Mouse (Mus musculus): ENCODE data around the gene Sftpa1. TPM values are rescaled to one million over a fixed set of nuclear protein-coding genes. Genes with fewer than 3 reads are reported as not detected.

Gene Sftpa1
- polyA plus RNA-seq, 1 experiment from 2014 or later, result not detected

DNA sequence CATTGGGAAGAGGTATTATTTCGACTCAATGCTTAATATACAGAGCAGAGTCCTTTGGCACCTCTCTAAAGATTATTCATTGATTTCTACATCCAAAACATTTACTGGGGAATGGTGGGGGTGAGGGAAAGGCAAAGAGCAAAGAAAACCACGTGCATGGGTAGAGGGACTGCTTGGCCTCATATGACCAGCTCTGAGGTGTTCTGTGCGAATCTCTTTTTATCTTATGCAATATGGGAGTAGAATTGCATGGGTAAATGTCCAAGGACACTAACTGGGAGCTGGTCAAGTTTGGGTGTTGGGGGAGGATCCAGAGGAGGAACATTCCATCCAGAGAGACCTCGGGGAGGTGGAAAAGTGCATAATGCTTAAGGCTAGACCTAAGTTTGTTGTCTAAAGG lies 18.6 kb upstream of the Sftpa1 start:
- 86% methylated on average over 4 of the region's 4 CpGs for WGBS

DNA sequence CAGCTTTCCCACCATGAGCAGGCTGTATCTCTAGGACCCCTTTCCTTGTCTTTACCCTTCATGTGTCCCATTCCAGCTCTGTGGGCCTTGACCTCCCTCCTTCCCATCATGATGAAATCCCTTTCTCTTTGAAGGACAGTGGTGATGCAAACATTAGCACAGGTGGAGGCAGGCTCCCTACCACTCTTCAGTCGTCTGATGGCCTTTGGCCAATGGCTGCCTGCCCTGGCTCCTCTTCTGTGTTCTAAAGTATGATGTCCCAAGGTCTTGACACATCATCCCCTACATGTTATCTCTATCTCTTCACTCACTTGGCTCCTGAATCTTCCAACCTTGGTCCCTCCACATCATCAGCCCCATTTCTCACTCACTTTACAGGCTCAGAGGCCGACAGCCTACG lies 15.3 kb upstream of the Sftpa1 start:
- H3K4me1 ChIP-seq, result no peaks in the 10 kb centered on the region
- H3K27ac ChIP-seq, result no peak overlapping the region
- H3K9me3 ChIP-seq (replicated peaks), result no peaks in the 10 kb centered on the region
- no peak for ATAC-seq (replicated peaks; ENCODE audit: low FRiP score)
- WGBS, result 82% methylated on average over 3 of the region's 3 CpGs
- H3K4me2 ChIP-seq, result no peak overlapping the region
- no peak overlapping the region for H3K4me3 ChIP-seq (replicated peaks)
- no peaks in the 10 kb centered on the region for H3K36me3 ChIP-seq
- H3K9ac ChIP-seq, result no peak overlapping the region
- no peaks in the 10 kb centered on the region for H3K27me3 ChIP-seq

More for the DNA sequence above, 18.6 kb upstream of the Sftpa1 start:
- no peak overlapping the region for H3K27ac ChIP-seq
- H3K36me3 ChIP-seq, result no peaks in the 10 kb centered on the region
- no peaks in the 10 kb centered on the region for H3K9me3 ChIP-seq (replicated peaks)
- H3K4me2 ChIP-seq, result no peak overlapping the region
- no peaks in the 10 kb centered on the region for H3K27me3 ChIP-seq
- ATAC-seq (replicated peaks; ENCODE audit: low FRiP score), result no peak
- no peaks in the 10 kb centered on the region for H3K4me1 ChIP-seq
- no peak overlapping the region for H3K9ac ChIP-seq
- no peak overlapping the region for H3K4me3 ChIP-seq (replicated peaks)

DNA sequence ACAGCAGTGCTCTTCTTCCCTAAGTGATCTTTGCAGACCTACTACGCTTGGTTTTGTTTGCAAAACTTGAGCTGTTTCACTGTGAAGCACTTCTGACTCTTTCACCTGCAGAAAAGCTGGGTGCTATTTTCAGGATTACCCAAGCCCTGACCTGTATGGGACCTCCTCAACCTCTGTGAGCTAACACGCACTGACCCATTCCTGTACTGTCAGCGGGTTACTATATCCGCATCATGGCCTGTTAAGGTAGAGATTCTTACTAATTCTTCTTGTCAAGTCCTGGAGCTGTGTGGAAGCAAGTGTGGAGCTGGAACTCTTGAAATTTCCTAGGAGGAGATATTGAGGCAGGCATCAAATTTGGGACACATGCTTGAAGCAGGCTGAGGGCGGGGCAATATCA lies 6.9 kb upstream of the Sftpa1 start:
- WGBS, result 88% methylated on average over 5 of the region's 5 CpGs
- Histone ChIP-seq H3K4me2 (no peak overlapping the region), H3K9me3 (replicated peaks) (no peaks in the 10 kb centered on the region), H3K4me3 (replicated peaks) (no peak overlapping the region), H3K9ac (no peak overlapping the region), H3K27ac (no peak overlapping the region), H3K4me1 (no peaks in the 10 kb centered on the region), H3K36me3 (no peaks in the 10 kb centered on the region), H3K27me3 (no peaks in the 10 kb centered on the region)
- ATAC-seq (replicated peaks; ENCODE audit: low FRiP score), result no peak

- no peaks in the 10 kb centered on the region for H3K36me3 ChIP-seq
- no peak for ATAC-seq (replicated peaks; ENCODE audit: low FRiP score)
- WGBS, result 14% methylated on average over 4 of the region's 4 CpGs
- H3K9me3 ChIP-seq (replicated peaks), result no peaks in the 10 kb centered on the region
- H3K4me1 ChIP-seq, result no peaks in the 10 kb centered on the region
- no peak overlapping the region for H3K9ac ChIP-seq
- H3K27ac ChIP-seq, result no peak overlapping the region
- H3K4me2 ChIP-seq, result no peak overlapping the region
- no peaks in the 10 kb centered on the region for H3K27me3 ChIP-seq
- H3K4me3 ChIP-seq (replicated peaks), result no peak overlapping the region
Observed at GRCm38 (mm10) chr14:41127997-41128396, 3.6 kb upstream of the Sftpa1 start.

DNA sequence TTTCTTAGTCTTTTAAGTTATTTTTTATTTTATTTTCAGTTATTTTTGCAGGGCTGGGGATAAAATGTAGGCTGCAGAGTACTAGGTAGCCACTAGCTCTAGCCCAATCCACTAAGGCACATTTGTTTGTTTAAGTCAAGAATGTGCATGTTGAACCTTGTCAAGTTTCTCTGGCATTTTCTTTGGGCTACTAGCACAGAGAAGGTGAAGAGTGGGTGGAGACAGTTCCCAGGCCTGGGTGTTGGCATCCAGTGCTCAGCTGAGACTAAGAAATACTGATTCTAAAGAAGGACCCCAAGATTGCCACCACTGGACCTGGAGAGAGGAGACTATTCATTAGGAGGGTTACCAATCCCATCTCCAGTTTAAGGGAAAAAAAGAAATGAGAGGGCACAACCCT lies 5.4 kb downstream of the Sftpa1 start:
- H3K27ac ChIP-seq, result no peak overlapping the region
- no peak for ATAC-seq (replicated peaks; ENCODE audit: low FRiP score)
- no peaks in the 10 kb centered on the region for H3K36me3 ChIP-seq

GRCm38 (mm10) chr14:41140686-41141085 lies 9.1 kb downstream of the Sftpa1 start:
- Histone ChIP-seq H3K9me3 (replicated peaks) (no peaks in the 10 kb centered on the region), H3K36me3 (no peaks in the 10 kb centered on the region), H3K4me2 (no peak overlapping the region), H3K9ac (no peak overlapping the region), H3K27ac (no peak overlapping the region), H3K4me1 (no peaks in the 10 kb centered on the region), H3K4me3 (replicated peaks) (no peak overlapping the region), H3K27me3 (no peaks in the 10 kb centered on the region)
- WGBS, result 78% methylated on average over 1 of the region's 1 CpGs
- no peak for ATAC-seq (replicated peaks; ENCODE audit: low FRiP score)

More for the DNA sequence above, 5.4 kb downstream of the Sftpa1 start:
- no peak overlapping the region for H3K4me3 ChIP-seq (replicated peaks)
- H3K9ac ChIP-seq, result no peak overlapping the region
- H3K9me3 ChIP-seq (replicated peaks), result no peaks in the 10 kb centered on the region
- no peaks in the 10 kb centered on the region for H3K4me1 ChIP-seq
- no peak overlapping the region for H3K4me2 ChIP-seq
- H3K27me3 ChIP-seq, result no peaks in the 10 kb centered on the region

- no peak overlapping the region for H3K9ac ChIP-seq
- H3K9me3 ChIP-seq (replicated peaks), result no peaks in the 10 kb centered on the region
- no peak for ATAC-seq (replicated peaks; ENCODE audit: low FRiP score)
- no peaks in the 10 kb centered on the region for H3K36me3 ChIP-seq
- 53% methylated on average over 6 of the region's 6 CpGs for WGBS
- no peak overlapping the region for H3K27ac ChIP-seq
- H3K27me3 ChIP-seq, result no peaks in the 10 kb centered on the region
- H3K4me1 ChIP-seq, result no peaks in the 10 kb centered on the region
- no peak overlapping the region for H3K4me3 ChIP-seq (replicated peaks)
- no peak overlapping the region for H3K4me2 ChIP-seq
Observed at GRCm38 (mm10) chr14:41146035-41146434, 14.5 kb downstream of the Sftpa1 start.

DNA sequence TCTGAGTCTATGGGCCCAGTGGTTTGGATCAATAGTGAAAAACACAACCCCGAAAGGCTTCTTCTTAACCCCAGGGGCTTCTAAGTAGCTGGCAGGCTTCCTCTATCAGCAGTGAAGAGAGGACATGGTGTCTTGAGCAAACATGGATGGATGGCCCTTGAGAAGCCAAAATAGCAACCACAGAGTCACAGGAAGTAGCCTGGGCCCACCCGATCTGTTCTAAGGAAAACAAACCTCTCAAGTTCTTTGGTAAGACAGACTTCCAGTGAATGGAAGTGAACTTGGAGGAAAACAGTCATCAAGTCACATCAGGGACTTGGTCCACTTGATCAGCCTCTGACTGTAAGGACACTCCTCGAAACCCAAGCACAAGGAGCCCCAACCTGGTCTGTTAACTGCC lies 15.3 kb downstream of the Sftpa1 start:
- Histone ChIP-seq H3K27me3 (no peaks in the 10 kb centered on the region), H3K9me3 (replicated peaks) (no peaks in the 10 kb centered on the region), H3K4me2 (no peak overlapping the region), H3K4me1 (no peaks in the 10 kb centered on the region), H3K9ac (no peak overlapping the region), H3K4me3 (replicated peaks) (no peak overlapping the region), H3K27ac (no peak overlapping the region), H3K36me3 (no peaks in the 10 kb centered on the region)
- ATAC-seq (replicated peaks; ENCODE audit: low FRiP score), result no peak
- WGBS, result 77% methylated on average over 3 of the region's 3 CpGs

- 83% methylated on average over 2 of the region's 2 CpGs for whole genome bisulfite sequencing
Observed at GRCm38 (mm10) chr14:41147356-41147755, 15.8 kb downstream of the Sftpa1 start.

GRCm38 (mm10) chr14:41151220-41151898 lies 19.8 kb downstream of the Sftpa1 start, which contains the start of gene Mbl1:
Mbl1 (plus strand) TSS chr14:41151458.
- ATAC-seq (replicated peaks; ENCODE audit: low FRiP score), result no peak

More at GRCm38 (mm10) chr14:41147356-41147755, 15.8 kb downstream of the Sftpa1 start:
- Histone ChIP-seq H3K4me2 (no peak overlapping the region), H3K27me3 (no peaks in the 10 kb centered on the region), H3K9ac (no peak overlapping the region), H3K4me1 (no peaks in the 10 kb centered on the region), H3K27ac (no peak overlapping the region), H3K36me3 (no peaks in the 10 kb centered on the region), H3K9me3 (replicated peaks) (no peaks in the 10 kb centered on the region), H3K4me3 (replicated peaks) (no peak overlapping the region)
- no peak for ATAC-seq (replicated peaks; ENCODE audit: low FRiP score)

GRCm38 (mm10) chr14:41160076-41160475 lies 28.5 kb downstream of the Sftpa1 start:
- Histone ChIP-seq H3K4me3 (replicated peaks) (no peak overlapping the region), H3K9me3 (replicated peaks) (no peaks in the 10 kb centered on the region), H3K27ac (no peak overlapping the region), H3K4me2 (no peak overlapping the region), H3K9ac (no peak overlapping the region), H3K27me3 (no peaks in the 10 kb centered on the region), H3K4me1 (no peaks in the 10 kb centered on the region), H3K36me3 (no peaks in the 10 kb centered on the region)
- ATAC-seq (replicated peaks; ENCODE audit: low FRiP score), result no peak
- 90% methylated on average over 4 of the region's 4 CpGs for WGBS

More at GRCm38 (mm10) chr14:41151220-41151898, 19.8 kb downstream of the Sftpa1 start, which contains the start of gene Mbl1:
- Histone ChIP-seq H3K27me3 (no peaks in the 10 kb centered on the region), H3K27ac (no peak within 1 kb of the TSS), H3K9me3 (replicated peaks) (no peaks in the 10 kb centered on the region), H3K4me2 (no peak within 1 kb of the TSS), H3K9ac (no peak within 1 kb of the TSS), H3K4me1 (no peaks in the 10 kb centered on the region), H3K36me3 (no peaks in the 10 kb centered on the region), H3K4me3 (replicated peaks) (no peak within 1 kb of the TSS)
- WGBS, result 85% methylated on average over 7 of the region's 7 CpGs

DNA sequence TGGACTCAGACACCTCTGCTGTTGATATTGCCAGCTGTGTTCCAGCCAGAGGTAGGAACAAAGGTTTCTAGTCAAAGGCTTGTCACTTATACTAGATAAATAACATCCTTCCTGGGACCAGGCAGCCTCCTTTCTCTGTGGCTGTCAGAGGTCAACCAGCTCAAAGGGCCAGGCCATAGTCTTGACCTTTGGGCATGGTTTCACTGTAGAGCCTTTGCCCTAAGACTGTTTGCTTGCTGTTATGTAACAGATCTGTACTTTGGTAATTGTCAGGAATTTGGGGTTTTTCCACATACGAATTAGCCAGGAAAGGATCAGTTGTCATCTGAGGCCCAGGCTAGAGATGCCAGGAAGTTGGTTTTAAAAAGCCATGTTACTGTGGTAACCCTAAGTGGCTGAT lies 29.2 kb downstream of the Sftpa1 start:
- H3K9me3 ChIP-seq (replicated peaks), result no peaks in the 10 kb centered on the region
- no peak overlapping the region for H3K4me2 ChIP-seq
- no peak overlapping the region for H3K27ac ChIP-seq
- no peak for ATAC-seq (replicated peaks; ENCODE audit: low FRiP score)
- H3K4me1 ChIP-seq, result no peaks in the 10 kb centered on the region
- H3K36me3 ChIP-seq, result no peaks in the 10 kb centered on the region
- no peaks in the 10 kb centered on the region for H3K27me3 ChIP-seq
- no peak overlapping the region for H3K4me3 ChIP-seq (replicated peaks)
- 26% methylated on average over 1 of the region's 1 CpGs for WGBS
- H3K9ac ChIP-seq, result no peak overlapping the region

DNA sequence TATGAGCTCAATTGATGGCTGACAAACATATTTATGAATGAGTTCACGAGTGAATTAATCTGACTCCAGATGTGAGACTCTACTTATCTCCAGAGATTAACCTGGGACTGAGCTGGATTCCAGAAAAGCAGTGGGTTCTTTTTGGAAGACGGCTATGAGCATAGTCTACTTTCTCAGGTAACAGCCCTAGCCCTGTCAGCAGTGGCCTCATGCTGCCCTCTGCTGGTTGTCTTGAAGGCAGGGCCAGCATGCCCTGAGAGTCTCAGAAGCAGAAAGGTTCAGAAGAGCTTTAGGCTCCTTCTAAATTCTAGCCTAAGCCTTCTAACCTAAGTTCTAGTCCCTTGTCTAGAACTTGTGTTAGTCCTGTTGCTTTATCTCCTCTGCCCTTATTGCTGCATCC lies 31.1 kb downstream of the Sftpa1 start:
- Histone ChIP-seq H3K9ac (no peak overlapping the region), H3K27me3 (no peaks in the 10 kb centered on the region), H3K4me1 (no peaks in the 10 kb centered on the region), H3K9me3 (replicated peaks) (no peaks in the 10 kb centered on the region), H3K36me3 (no peaks in the 10 kb centered on the region), H3K27ac (no peak overlapping the region), H3K4me3 (replicated peaks) (no peak overlapping the region), H3K4me2 (no peak overlapping the region)
- 20% methylated on average over 2 of the region's 2 CpGs for WGBS
- no peak for ATAC-seq (replicated peaks; ENCODE audit: low FRiP score)

Data from kidney, embryonic 15.5 days (tissue).